Mouse (Mus musculus): ENCODE results near the gene Hmox2.
A peak's percentile ranks its signal among the peaks of the same experiment; 100 is the strongest.

Hmox2 gene

GRCm38 (mm10) chr16:4782515-4782914 is 56.4 kb downstream of the Hmox2 start:
- DNase-seq (ENCODE audit: low spot score): no peak

- DNase-seq (ENCODE audit: low spot score): no peak
Measured at GRCm38 (mm10) chr16:4785706-4786105, 59.5 kb downstream of the Hmox2 start.

GRCm38 (mm10) chr16:4788176-4788575 is 62.0 kb downstream of the Hmox2 start:
- DNase-seq (ENCODE audit: low spot score): no peak

- peak; percentile 58 for DNase-seq (ENCODE audit: low spot score)
Measured at GRCm38 (mm10) chr16:4789311-4789768, 63.2 kb downstream of the Hmox2 start.

GRCm38 (mm10) chr16:4789810-4790559 is 63.8 kb downstream of the Hmox2 start, which contains the start of gene Cdip1:
TSS of gene Cdip1 (minus strand) at chr16:4790292.
- peak; percentile 94 for DNase-seq (ENCODE audit: low spot score)

GRCm38 (mm10) chr16:4791332-4791731 is 65.2 kb downstream of the Hmox2 start:
- no peak for DNase-seq (ENCODE audit: low spot score)

- DNase-seq (ENCODE audit: low spot score): no peak
Measured at GRCm38 (mm10) chr16:4796631-4797030, 70.5 kb downstream of the Hmox2 start.
